Mouse (Mus musculus) heart, adult 2 months (tissue): ENCODE results near the gene Casc3.

ENCODE experiments used
- CTCF ChIP-seq: fragments of 200-600 bp; IDR thresholded peaks from 2 replicates; pipeline ENCODE4 v1.8.1; 2022; ENCODE audit warnings: antibody characterized with exemption, mild to moderate bottlenecking, moderate library complexity
- EP300 ChIP-seq: fragments of 200-500 bp; IDR thresholded peaks from 2 replicates; pipeline ENCODE4 v1.6.1; 2011; ENCODE audit warnings: low read depth, low read length, control low read depth; ENCODE audit not compliant: insufficient read depth
- POLR2A ChIP-seq: fragments of 200-500 bp; IDR thresholded peaks from 2 replicates; pipeline ENCODE4 v1.6.1; 2011; ENCODE audit warnings: mild to moderate bottlenecking, low read depth, low read length, control low read depth; ENCODE audit not compliant: insufficient read depth

DNA sequence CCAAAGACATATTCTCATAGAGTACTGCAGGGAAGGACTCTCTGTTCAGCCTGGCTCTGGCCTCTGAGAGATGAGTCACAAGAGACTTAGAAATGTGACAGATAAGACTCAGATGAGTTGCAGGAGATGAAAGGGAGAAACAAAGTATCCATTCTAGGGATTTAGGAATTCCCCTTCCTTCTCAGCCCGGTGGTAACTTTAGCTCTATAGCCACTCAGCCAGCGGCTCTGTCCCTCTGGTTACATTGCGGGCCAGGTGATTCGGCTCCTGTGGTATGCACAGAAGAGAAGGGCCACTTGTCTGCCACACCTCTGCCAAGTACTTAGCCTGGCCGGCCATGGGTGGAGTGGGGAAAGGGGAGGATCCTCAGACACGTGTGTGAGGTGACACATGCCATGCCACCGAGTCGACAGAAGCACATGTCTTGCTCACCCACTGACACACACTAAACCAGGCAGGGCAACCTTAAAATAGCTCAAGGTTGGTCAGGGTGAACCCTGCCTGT is 32.0 kb upstream of the Casc3 start:
- TF ChIP-seq EP300 = peak; percentile 100
- peak; percentile 87 for TF ChIP-seq POLR2A
- TF ChIP-seq CTCF = no peak
